Mouse (Mus musculus) forebrain, embryonic 16.5 days (tissue): Measurements from ENCODE around the gene Mblac1. TPM values are rescaled to one million over a fixed set of nuclear protein-coding genes. Genes with fewer than 3 reads are reported as not detected.
A peak's percentile ranks its signal among the peaks of the same experiment; 100 is the strongest.

Experiments used
- ATAC-seq: fragments of 200-750 bp; cut with Nextera tagmentation; 2 replicates; pipeline ENCODE4 v1.8.0; 2017; ENCODE audit warnings: mild to moderate bottlenecking, moderate library complexity
- H3K27ac ChIP-seq: fragments of 300-500 bp; sonication (generic); 2 replicates; pipeline ENCODE4 v1.5.1; 2014; ENCODE audit warnings: low read length, control low read depth
- H3K27me3 ChIP-seq: fragments of 300-500 bp; sonication (generic); replicated peaks from 2 replicates; pipeline ENCODE4 v1.6.1; 2014; ENCODE audit warnings: low read length; ENCODE audit not compliant: control insufficient read depth, insufficient read depth
- H3K36me3 ChIP-seq: fragments of 300-500 bp; sonication (generic); 2 replicates; pipeline ENCODE4 v1.6.1; 2014; ENCODE audit not compliant: control insufficient read depth, insufficient read depth
- H3K4me1 ChIP-seq: fragments of 300-500 bp; sonication (generic); replicated peaks from 2 replicates; pipeline ENCODE4 v1.6.1; 2014; ENCODE audit warnings: low read length; ENCODE audit not compliant: control insufficient read depth, insufficient read depth
- H3K4me2 ChIP-seq: fragments of 300-500 bp; sonication (generic); 2 replicates; pipeline ENCODE4 v1.6.1; 2014; ENCODE audit warnings: mild to moderate bottlenecking, low read length, control low read depth
- H3K4me3 ChIP-seq: fragments of 300-500 bp; sonication (generic); replicated peaks from 2 replicates; pipeline ENCODE4 v1.5.1; 2014; ENCODE audit warnings: mild to moderate bottlenecking, low read length, control low read depth
- H3K9ac ChIP-seq: fragments of 300-500 bp; sonication (generic); replicated peaks from 2 replicates; pipeline ENCODE4 v1.6.1; 2014; ENCODE audit warnings: low read depth, low read length, control low read depth
- H3K9me3 ChIP-seq: fragments of 300-500 bp; sonication (generic); 2 replicates; pipeline ENCODE4 v1.6.1; 2016; ENCODE audit warnings: low read length; ENCODE audit not compliant: control insufficient read depth
- WGBS: fragments of 180-500 bp; shearing (Covaris S2); extraction: QIAGEN DNeasy Blood & Tissue Kit; methylation state at CpG from one replicate; pipeline ENCODE4 v1.1.7; 2014; 5-methylcytosine and 5-hydroxymethylcytosine counted together
- polyA plus RNA-seq: library from polyadenylated mRNA; unstranded; fragments of >200 nt; fragmentation: Nextera tagmentation; extraction: Ambion mirVana; gene quantifications from 2 replicates; pipeline ENCODE4 v1.2.1, GENCODE M21; 2015

Gene Mblac1
- polyA plus RNA-seq = 12.9 and 13.2 TPM in 2 replicates

GRCm38 (mm10) chr5:138193771-138194727 lies at the start of gene Mblac1:
TSS of gene Mblac1 (plus strand) at chr5:138194314.
- Histone ChIP-seq H3K9me3 (no peaks in the 10 kb centered on the region), H3K27ac (peak within 1 kb of the TSS; percentile 84), H3K4me3 (peak within 1 kb of the TSS; percentile 66), H3K4me2 (peak within 1 kb of the TSS; percentile 80), H3K36me3 (no peaks in the 10 kb centered on the region; the same call in 1 of the 2 replicates), H3K27me3 (no peaks in the 10 kb centered on the region), H3K9ac (peak within 1 kb of the TSS; percentile 86), H3K4me1 (peaks cover 11% of the 10 kb centered on the region)
- ATAC-seq = peak; percentile 82
- 5% methylated on average over 49 of the region's 54 CpGs for WGBS

- no peaks in the 10 kb centered on the region for H3K27me3 ChIP-seq
- ATAC-seq = no peak
- 80% methylated on average over 3 of the region's 3 CpGs for WGBS
- H3K4me2 ChIP-seq = peak overlapping the region; percentile 81
- peaks cover 15% of the 10 kb centered on the region for H3K36me3 ChIP-seq
- no peak overlapping the region for H3K27ac ChIP-seq
- H3K4me3 ChIP-seq = peak overlapping the region; percentile 85
- peak overlapping the region; percentile 97; the same call in 1 of the 2 replicates for H3K9ac ChIP-seq
- H3K9me3 ChIP-seq = no peaks in the 10 kb centered on the region
- peaks cover 7% of the 10 kb centered on the region; the same call in 1 of the 2 replicates for H3K4me1 ChIP-seq
These were observed 39.7 kb upstream of the Mblac1 start for GRCm38 (mm10) chr5:138154390-138154789.

GRCm38 (mm10) chr5:138155443-138155976 lies 38.6 kb upstream of the Mblac1 start, which contains the start of gene Zfp113:
TSS of gene Zfp113 (minus strand) at chr5:138155744.
- Histone ChIP-seq H3K9me3 (no peaks in the 10 kb centered on the region), H3K4me3 (peak within 1 kb of the TSS; percentile 85), H3K9ac (peak within 1 kb of the TSS; percentile 97), H3K36me3 (peaks cover 12% of the 10 kb centered on the region), H3K4me2 (peak within 1 kb of the TSS; percentile 81), H3K27ac (peak within 1 kb of the TSS; percentile 97), H3K27me3 (no peaks in the 10 kb centered on the region), H3K4me1 (peaks cover 11% of the 10 kb centered on the region)
- WGBS = under 1% methylated on average over 31 of the region's 31 CpGs
- peak; percentile 99 for ATAC-seq

- ATAC-seq = no peak
- Histone ChIP-seq H3K9ac (peak overlapping the region; percentile 70), H3K27me3 (no peaks in the 10 kb centered on the region), H3K4me3 (peak overlapping the region; percentile 77), H3K9me3 (no peaks in the 10 kb centered on the region), H3K4me1 (peaks cover 18% of the 10 kb centered on the region), H3K27ac (peak overlapping the region; percentile 75), H3K36me3 (peaks cover 23% of the 10 kb centered on the region), H3K4me2 (peak overlapping the region; percentile 56)
- WGBS = 70% methylated on average over 7 of the region's 7 CpGs
These were observed 33.8 kb upstream of the Mblac1 start for GRCm38 (mm10) chr5:138160224-138160762.

- H3K9me3 ChIP-seq = no peaks in the 10 kb centered on the region
- peak; percentile 98 for ATAC-seq
- peak within 1 kb of the TSS; percentile 70 for H3K9ac ChIP-seq
- peaks cover 29% of the 10 kb centered on the region for H3K36me3 ChIP-seq
- peak within 1 kb of the TSS; percentile 77 for H3K4me3 ChIP-seq
- H3K27me3 ChIP-seq = no peaks in the 10 kb centered on the region
- peak within 1 kb of the TSS; percentile 83 for H3K4me2 ChIP-seq
- under 1% methylated on average over 42 of the region's 42 CpGs for WGBS
- H3K27ac ChIP-seq = peak within 1 kb of the TSS; percentile 75
- peaks cover 21% of the 10 kb centered on the region for H3K4me1 ChIP-seq
These were observed 33.1 kb upstream of the Mblac1 start, which contains the start of gene Cops6 for GRCm38 (mm10) chr5:138160842-138161665. TSS of gene Cops6 (plus strand) at chr5:138161071.

- H3K9ac ChIP-seq = no peak overlapping the region
- 71% methylated on average over 6 of the region's 6 CpGs for WGBS
- no peak overlapping the region for H3K4me3 ChIP-seq
- H3K27me3 ChIP-seq = no peaks in the 10 kb centered on the region
- no peaks in the 10 kb centered on the region for H3K9me3 ChIP-seq
- H3K4me1 ChIP-seq = peaks cover 21% of the 10 kb centered on the region
- no peak for ATAC-seq
- no peak overlapping the region for H3K27ac ChIP-seq
- H3K36me3 ChIP-seq = peaks cover 45% of the 10 kb centered on the region
- no peak overlapping the region for H3K4me2 ChIP-seq
These were observed 31.1 kb upstream of the Mblac1 start for GRCm38 (mm10) chr5:138163046-138163445.

GRCm38 (mm10) chr5:138163610-138164009 lies 30.5 kb upstream of the Mblac1 start:
- Histone ChIP-seq H3K4me2 (no peak overlapping the region), H3K4me3 (no peak overlapping the region), H3K27me3 (no peaks in the 10 kb centered on the region), H3K9me3 (no peaks in the 10 kb centered on the region), H3K4me1 (peaks cover 21% of the 10 kb centered on the region), H3K27ac (no peak overlapping the region), H3K9ac (no peak overlapping the region), H3K36me3 (peaks cover 48% of the 10 kb centered on the region)
- WGBS = 62% methylated on average over 10 of the region's 10 CpGs
- no peak for ATAC-seq

- H3K4me3 ChIP-seq = no peak overlapping the region
- H3K4me2 ChIP-seq = no peak overlapping the region
- no peak for ATAC-seq
- H3K36me3 ChIP-seq = peaks cover 48% of the 10 kb centered on the region
- no peaks in the 10 kb centered on the region for H3K9me3 ChIP-seq
- peaks cover 27% of the 10 kb centered on the region for H3K4me1 ChIP-seq
- H3K9ac ChIP-seq = no peak overlapping the region
- no peaks in the 10 kb centered on the region for H3K27me3 ChIP-seq
- 82% methylated on average over 8 of the region's 8 CpGs for WGBS
- H3K27ac ChIP-seq = no peak overlapping the region
These were observed 28.5 kb upstream of the Mblac1 start for GRCm38 (mm10) chr5:138165594-138165993.
